Mouse (Mus musculus): ENCODE results near the gene Doc2a. TPM values are rescaled to one million over a fixed set of nuclear protein-coding genes. Genes with fewer than 3 reads are reported as not detected.

Gene Doc2a
- total and polyA plus RNA-seq, 3 experiments: 2.3 TPM; not detected in 2

DNA sequence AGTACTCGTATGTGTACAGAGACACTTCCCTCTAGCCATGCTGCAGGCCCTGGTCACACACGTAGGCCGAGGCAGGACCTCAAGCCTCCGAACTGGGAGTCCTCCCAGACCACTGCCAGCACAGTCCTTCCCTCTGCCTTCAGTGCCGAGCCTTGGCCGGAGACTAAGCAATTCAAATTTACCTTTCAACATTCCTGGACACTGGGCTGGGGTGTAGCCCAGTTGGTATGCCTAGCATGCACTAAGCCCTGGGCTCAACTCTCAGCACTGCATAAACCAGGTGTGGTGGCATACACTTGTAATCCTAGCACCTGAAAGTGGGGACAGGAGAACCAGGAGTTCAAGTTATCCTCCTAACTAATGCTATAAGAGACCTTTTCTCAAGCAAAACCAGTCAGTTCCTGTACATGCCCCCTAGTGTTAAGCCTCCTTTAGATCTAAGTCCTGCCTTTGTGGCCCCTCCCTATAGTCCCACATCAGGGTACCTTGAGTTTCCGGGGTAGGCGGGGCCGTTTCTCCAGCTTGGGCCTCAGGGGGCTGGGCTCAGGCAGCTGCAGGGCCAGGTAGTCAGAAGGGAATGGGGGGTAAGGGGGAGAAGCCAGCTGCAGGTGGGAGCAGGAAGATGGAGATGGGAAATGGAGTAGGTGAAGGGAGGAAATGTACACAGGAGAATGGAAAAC, 9.7 kb downstream of the Doc2a start:
- H3K27me3 ChIP-seq (ENCODE audit: control insufficient read depth in 1 of 2, insufficient read depth in 2 of 2, low read length in 2 of 2): no peaks in the 10 kb centered on the region
- peaks cover 21% of the 10 kb centered on the region for H3K79me2 ChIP-seq (ENCODE audit: control insufficient read depth, insufficient read depth, low read length, poor library complexity)
- H3K27ac ChIP-seq (ENCODE audit: control insufficient read depth, low read depth, low read length): no peak overlapping the region
- H3K4me3 ChIP-seq (ENCODE audit: control insufficient read depth in 1 of 2, insufficient read depth in 1 of 2, low read depth in 2 of 2, low read length in 2 of 2): no peak overlapping the region
- H3K9me3 ChIP-seq (replicated peaks; ENCODE audit: insufficient read depth, low read length): no peaks in the 10 kb centered on the region
- TF ChIP-seq RAD21 (IDR thresholded peaks at IDR 0.05; ENCODE audit: low read depth, low read length) (no peak), POLR2AphosphoS5 (IDR thresholded peaks at IDR 0.05; ENCODE audit: borderline replicate concordance, low read depth, low read length) (no peak), ZMIZ1 (IDR thresholded peaks at IDR 0.05; ENCODE audit: low read depth, low read length) (no peak), CHD2 (IDR thresholded peaks at IDR 0.05; ENCODE audit: low read length) (no peak), GABPA (IDR thresholded peaks at IDR 0.05; ENCODE audit: low read depth, low read length) (no peak), USF1 (IDR thresholded peaks at IDR 0.05; ENCODE audit: low read depth, low read length) (no peak), POLR2A (IDR thresholded peaks at IDR 0.05; ENCODE audit: control insufficient read depth in 1 of 2, insufficient read depth in 1 of 2, low read depth in 1 of 2, low read length in 2 of 2, poor library complexity in 1 of 2) (no peak), MYB (IDR thresholded peaks at IDR 0.05; ENCODE audit: low read depth, low read length) (no peak), NRF1 (IDR thresholded peaks at IDR 0.05; ENCODE audit: insufficient read depth, low read depth, low read length, poor library complexity, severe bottlenecking) (no peak), RCOR1 (IDR thresholded peaks at IDR 0.05; ENCODE audit: low read depth, low read length) (no peak), NELFE (IDR thresholded peaks at IDR 0.05; ENCODE audit: low read depth, low read length) (no peak), MEF2A (IDR thresholded peaks at IDR 0.05; ENCODE audit: extremely low read depth, insufficient replicate concordance, low read depth, low read length, poor library complexity, severe bottlenecking) (no peak), TAL1 (IDR thresholded peaks at IDR 0.05; ENCODE audit: low read length) (no peak), ZC3H11A (IDR thresholded peaks at IDR 0.05; ENCODE audit: low read depth, low read length) (no peak), POLR2AphosphoS2 (IDR thresholded peaks at IDR 0.05; ENCODE audit: low read length) (no peak), CTCF (IDR thresholded peaks at IDR 0.05 in 2 of 3, conservative IDR thresholded peaks at IDR 0.05 in 1 of 3; ENCODE audit: control insufficient read depth in 1 of 3, insufficient read depth in 1 of 3, low read depth in 2 of 3, low read length in 3 of 3, poor library complexity in 1 of 3, severe bottlenecking in 1 of 3) (no peak), JUND (IDR thresholded peaks at IDR 0.05; ENCODE audit: low read depth, low read length) (no peak), GATA1 (IDR thresholded peaks at IDR 0.05; ENCODE audit: low read depth, low read length) (no peak), HCFC1 (IDR thresholded peaks at IDR 0.05; ENCODE audit: low read depth, low read length) (no peak), EP300 (IDR thresholded peaks at IDR 0.05; ENCODE audit: low read depth in 1 of 2, low read length in 2 of 2) (no peak)
- peaks cover 0 to 5% of the 10 kb centered on the region in 2 experiments; a peak in 3 of 4 replicates for H3K4me1 ChIP-seq (ENCODE audit: control insufficient read depth in 1 of 2, insufficient read depth in 2 of 2, low read length in 2 of 2)
- no peak for DNase-seq (ENCODE audit: low read depth, low spot score)
- H3K9ac ChIP-seq (ENCODE audit: control insufficient read depth, low read depth, low read length, poor library complexity, severe bottlenecking): no peak overlapping the region
- H3K36me3 ChIP-seq (ENCODE audit: control insufficient read depth in 1 of 2, insufficient read depth in 2 of 2, low read length in 2 of 2): peaks cover 11 to 17% of the 10 kb centered on the region in 2 experiments

DNA sequence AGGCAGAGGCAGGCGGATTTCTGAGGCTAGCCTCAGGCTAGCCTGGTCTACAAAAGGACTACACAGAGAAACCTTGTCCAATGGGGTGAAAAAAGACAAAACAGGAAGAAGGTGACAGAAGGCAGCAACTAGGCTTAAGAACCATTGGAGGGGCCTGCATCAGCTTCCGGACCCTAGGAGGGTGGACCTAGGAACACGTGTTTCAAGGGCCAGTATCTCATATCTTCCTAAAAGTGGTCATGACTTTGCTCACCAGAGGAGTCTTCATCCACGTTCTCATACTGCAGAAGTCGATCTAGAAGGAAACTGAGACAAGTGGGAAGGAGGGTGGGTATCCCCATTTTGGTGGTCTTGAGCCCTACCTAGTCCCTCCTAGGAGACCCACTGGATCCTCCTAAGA, 13.8 kb downstream of the Doc2a start:
- Histone ChIP-seq H3K36me3 (ENCODE audit: control insufficient read depth in 1 of 2, insufficient read depth in 2 of 2, low read length in 2 of 2) (peaks cover 1 to 22% of the 10 kb centered on the region in 2 experiments), H3K27me3 (ENCODE audit: control insufficient read depth in 1 of 2, insufficient read depth in 2 of 2, low read length in 2 of 2) (no peaks in the 10 kb centered on the region), H3K9ac (ENCODE audit: control insufficient read depth, low read depth, low read length, poor library complexity, severe bottlenecking) (peak overlapping the region; percentile 89), H3K9me3 (replicated peaks; ENCODE audit: insufficient read depth, low read length) (no peaks in the 10 kb centered on the region), H3K4me1 (ENCODE audit: control insufficient read depth in 1 of 2, insufficient read depth in 2 of 2, low read length in 2 of 2) (peaks cover 2 to 19% of the 10 kb centered on the region in 2 experiments; a peak in 3 of 4 replicates), H3K79me2 (ENCODE audit: control insufficient read depth, insufficient read depth, low read length, poor library complexity) (peaks cover 26% of the 10 kb centered on the region), H3K4me3 (ENCODE audit: control insufficient read depth in 1 of 2, insufficient read depth in 1 of 2, low read depth in 2 of 2, low read length in 2 of 2) (peak overlapping the region; percentile 53 to 83), H3K27ac (ENCODE audit: control insufficient read depth, low read depth, low read length) (peak overlapping the region; percentile 92)
- DNase-seq (ENCODE audit: low read depth, low spot score): peak; percentile 60
- peak in 1 of 2 experiments; percentile 2; a peak in 1 of 4 replicates for TF ChIP-seq POLR2A (IDR thresholded peaks at IDR 0.05; ENCODE audit: control insufficient read depth in 1 of 2, insufficient read depth in 1 of 2, low read depth in 1 of 2, low read length in 2 of 2, poor library complexity in 1 of 2)
- peak; percentile 88 for TF ChIP-seq MYC (IDR thresholded peaks at IDR 0.05; ENCODE audit: low read depth, low read length)
- TF ChIP-seq CHD1 (IDR thresholded peaks at IDR 0.05; ENCODE audit: low read depth, low read length): peak; percentile 65; the same call in 1 of the 2 replicates
- TF ChIP-seq ELF1 (IDR thresholded peaks at IDR 0.05; ENCODE audit: low read depth, low read length): no peak
- TF ChIP-seq MAX (IDR thresholded peaks at IDR 0.05; ENCODE audit: low read length): peak; percentile 82

Measured in MEL (cell line).